Mouse (Mus musculus) left cerebral cortex, adult 2 months (tissue): Measurements from ENCODE around the gene Zdhhc14. TPM values are rescaled to one million over a fixed set of nuclear protein-coding genes. Genes with fewer than 3 reads are reported as not detected.
A peak's percentile ranks its signal among the peaks of the same experiment; 100 is the strongest.

Experiments
- DNase-seq, 2 experiments: peaks; one replicate each; pipeline ENCODE4 v3.0.0; 2021 to 2022; ENCODE audit warnings: low spot score in 2 of 2, mixed read lengths in 1 of 2; ENCODE audit errors: extremely low spot score in 1 of 2
- H3K27ac ChIP-seq: fragments of 200-600 bp; 2 replicates; pipeline ENCODE4 v1.8.1; 2022
- H3K4me3 ChIP-seq: fragments of 200-600 bp; 2 replicates; pipeline ENCODE4 v1.8.1; 2022
- CTCF ChIP-seq: fragments of 200-600 bp; IDR thresholded peaks from 2 replicates; pipeline ENCODE4 v1.8.1; 2022; ENCODE audit warnings: antibody characterized with exemption, mild to moderate bottlenecking, moderate library complexity
- intact Hi-C: fragments of 180-260 bp; cut with DNase I; formaldehyde crosslinking; loops from one replicate; pipeline ENCODE4 v1.15.1; 2025
- total RNA-seq, 2 experiments: library from RNA; stranded (reverse); gene quantifications; 2 replicates each; pipeline ENCODE4 v1.2.3; 2021

The Zdhhc14 gene
- total RNA-seq, 2 experiments from 2014 or later, result 44.9 to 46.8 TPM

- Histone ChIP-seq H3K27ac (no peak overlapping the region), H3K4me3 (no peak overlapping the region)
- TF ChIP-seq CTCF, result no peak
- DNase-seq, result no peak
- intact Hi-C loops, result loop anchor here (2.0 kb wide), 2 partner anchors 152 to 258 kb away; no protein-coding TSS in a partner anchor
Measured at GRCm38 (mm10) chr17:5490351-5490750, 2.0 kb upstream of the Zdhhc14 start.

DNA sequence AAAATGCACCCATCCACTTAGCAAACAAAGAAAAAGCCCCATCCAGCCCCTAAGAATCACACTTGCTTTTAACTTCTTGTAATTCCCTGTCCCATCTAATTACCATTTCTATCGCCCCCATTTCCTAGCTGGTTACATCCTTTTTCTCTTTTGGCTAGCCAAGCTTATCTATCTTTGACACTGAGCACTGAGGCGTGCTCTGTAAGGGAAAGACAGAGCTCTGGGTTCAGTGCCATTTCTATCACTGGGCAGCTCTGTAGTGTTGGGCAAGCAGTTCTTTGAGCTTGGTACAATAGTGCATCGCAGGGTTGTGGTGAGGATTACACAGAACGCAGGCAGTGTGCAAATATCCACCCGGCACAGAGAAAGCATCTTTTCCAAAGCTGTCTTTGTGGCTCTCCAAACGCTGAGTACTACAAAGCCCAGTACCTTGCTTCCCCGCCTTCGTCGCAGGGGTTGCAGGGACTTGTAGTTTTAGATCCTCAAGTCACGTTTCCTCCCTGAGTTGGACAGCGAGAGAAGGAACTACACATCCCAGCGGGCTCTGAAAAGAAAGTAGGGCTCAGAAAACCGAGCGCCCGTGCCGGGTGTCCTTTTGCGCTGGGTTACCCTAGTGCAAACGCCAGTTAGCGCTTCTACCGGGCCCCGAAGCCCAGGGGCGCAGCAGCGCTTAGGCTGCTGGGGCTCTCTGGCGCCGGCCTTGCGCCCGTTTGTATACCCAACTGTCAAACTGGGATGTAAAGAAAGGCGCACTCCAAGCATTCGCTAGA is 1.1 kb upstream of the Zdhhc14 start:
- peak; percentile 89 to 90 for DNase-seq
- H3K27ac ChIP-seq, result peak overlapping the region; percentile 96
- no peak; the same call in 1 of the 2 replicates for TF ChIP-seq CTCF
- intact Hi-C loops, result loop anchor here (2.0 kb wide), 2 partner anchors 152 to 258 kb away; no protein-coding TSS in a partner anchor
- peak overlapping the region; percentile 88 for H3K4me3 ChIP-seq

DNA sequence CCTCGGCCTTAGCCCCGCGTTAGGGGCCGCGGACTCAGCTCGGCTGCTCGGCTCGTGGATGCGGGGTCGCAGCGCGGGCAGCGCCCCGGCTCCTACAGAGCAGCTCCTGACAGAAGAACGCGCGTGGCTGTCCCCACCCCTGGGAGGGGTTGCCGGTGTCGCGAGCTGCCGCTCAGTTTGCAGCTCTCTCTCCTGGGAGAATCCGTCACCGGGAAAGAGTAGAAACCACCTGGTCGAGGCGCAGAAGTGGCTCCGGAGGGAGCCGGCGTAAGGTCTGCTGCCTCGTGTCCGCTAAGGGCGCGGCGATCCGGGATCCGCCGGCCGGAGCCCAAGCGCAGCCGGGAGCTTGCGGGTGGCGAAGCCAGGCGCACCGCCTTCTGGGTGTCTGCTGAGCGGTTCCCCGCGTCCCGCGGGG is 396 bp downstream of the Zdhhc14 start:
- Histone ChIP-seq H3K27ac (peak overlapping the region; percentile 96), H3K4me3 (peak overlapping the region; percentile 88)
- TF ChIP-seq CTCF, result no peak
- intact Hi-C loops, result loop anchor here (1.0 to 2.0 kb wide), 2 partner anchors 36 to 52 kb away; partner anchors contain the start of gene Tmem242
- DNase-seq, result no peak

- peak; percentile 38 to 43 for DNase-seq
- Histone ChIP-seq H3K4me3 (peak overlapping the region; percentile 88), H3K27ac (peak overlapping the region; percentile 96)
- no peak; the same call in none of the 2 replicates for TF ChIP-seq CTCF
- intact Hi-C loops, result loop anchor here (2.0 kb wide), 1 partner anchor 36 kb away; no protein-coding TSS in a partner anchor
Measured at GRCm38 (mm10) chr17:5493161-5493771, 909 bp downstream of the Zdhhc14 start.

DNA sequence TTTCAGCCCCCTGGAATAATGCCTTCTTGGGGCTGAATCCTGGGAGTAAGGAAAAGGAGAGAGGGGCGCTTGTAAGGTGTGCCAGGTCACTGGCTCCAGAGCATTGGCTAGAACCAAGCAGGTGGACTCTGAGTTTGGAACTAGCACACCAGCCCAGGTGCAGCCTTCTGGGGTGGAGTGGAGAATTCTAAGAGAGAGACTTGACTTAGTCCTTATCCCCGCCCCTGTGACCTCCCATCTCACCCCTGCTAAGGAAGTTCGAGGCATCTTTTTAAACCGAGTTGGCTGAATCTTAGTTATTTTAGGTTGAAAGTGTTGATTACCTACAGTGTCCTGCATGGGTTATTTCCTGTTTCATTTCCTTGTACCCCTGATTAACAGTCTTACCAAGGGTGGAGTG is 1.5 kb downstream of the Zdhhc14 start:
- DNase-seq, result no peak
- Histone ChIP-seq H3K4me3 (peak overlapping the region; percentile 88), H3K27ac (peak overlapping the region; percentile 50; the same call in 1 of the 2 replicates)
- no peak for TF ChIP-seq CTCF
- intact Hi-C loops, result loop anchor here (2.0 kb wide), 1 partner anchor 35 kb away; no protein-coding TSS in a partner anchor

DNA sequence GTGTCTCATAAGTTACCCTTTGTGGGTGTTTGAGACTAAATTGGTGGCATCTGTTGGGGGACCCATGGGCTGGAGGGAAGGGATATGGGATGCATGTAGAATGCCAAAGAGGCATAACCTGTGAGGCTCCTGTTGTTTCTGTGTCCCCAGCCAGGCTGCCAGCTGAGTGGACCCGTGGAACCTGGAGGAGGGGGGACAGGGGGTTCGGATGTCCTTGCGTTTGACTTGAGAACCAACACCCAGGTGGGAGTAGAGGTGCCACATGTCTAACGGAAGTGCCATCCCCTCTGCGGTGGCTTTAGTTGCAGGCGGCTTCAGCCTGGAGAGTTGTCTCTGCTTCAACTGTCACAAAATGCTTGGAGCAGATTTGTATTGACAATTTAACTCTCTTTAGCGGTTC is 2.5 kb downstream of the Zdhhc14 start:
- peak overlapping the region; percentile 19; the same call in 1 of the 2 replicates for H3K27ac ChIP-seq
- H3K4me3 ChIP-seq, result peak overlapping the region; percentile 88
- intact Hi-C loops, result no loop called here
- no peak for TF ChIP-seq CTCF
- DNase-seq, result no peak

DNA sequence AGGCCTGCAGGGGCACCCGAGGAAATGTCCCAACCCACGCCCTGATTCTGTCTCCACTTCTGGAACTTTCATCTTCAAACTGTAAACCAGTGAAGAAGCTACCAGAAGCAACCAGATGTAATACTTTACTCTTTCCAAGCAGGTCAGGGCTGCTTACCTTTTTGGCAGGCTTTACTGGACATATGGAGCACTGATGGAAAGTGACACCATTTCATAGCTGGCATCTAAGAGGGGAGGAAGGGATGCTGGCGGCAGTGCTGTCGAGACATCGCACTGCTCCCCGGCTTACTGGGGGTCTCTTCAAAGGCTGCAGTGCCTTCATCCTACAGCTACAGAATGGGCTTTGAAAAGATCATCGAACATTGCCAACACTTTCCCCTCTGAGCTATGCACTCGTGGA is 5.3 kb downstream of the Zdhhc14 start:
- DNase-seq, result no peak
- intact Hi-C loops, result no loop called here
- no peak overlapping the region for H3K27ac ChIP-seq
- peak overlapping the region; percentile 9; the same call in 1 of the 2 replicates for H3K4me3 ChIP-seq
- TF ChIP-seq CTCF, result no peak

- no peak for TF ChIP-seq CTCF
- Histone ChIP-seq H3K4me3 (no peak overlapping the region), H3K27ac (no peak overlapping the region)
- no peak for DNase-seq
- intact Hi-C loops, result no loop called here
Measured at GRCm38 (mm10) chr17:5498996-5499395, 6.6 kb downstream of the Zdhhc14 start.

DNA sequence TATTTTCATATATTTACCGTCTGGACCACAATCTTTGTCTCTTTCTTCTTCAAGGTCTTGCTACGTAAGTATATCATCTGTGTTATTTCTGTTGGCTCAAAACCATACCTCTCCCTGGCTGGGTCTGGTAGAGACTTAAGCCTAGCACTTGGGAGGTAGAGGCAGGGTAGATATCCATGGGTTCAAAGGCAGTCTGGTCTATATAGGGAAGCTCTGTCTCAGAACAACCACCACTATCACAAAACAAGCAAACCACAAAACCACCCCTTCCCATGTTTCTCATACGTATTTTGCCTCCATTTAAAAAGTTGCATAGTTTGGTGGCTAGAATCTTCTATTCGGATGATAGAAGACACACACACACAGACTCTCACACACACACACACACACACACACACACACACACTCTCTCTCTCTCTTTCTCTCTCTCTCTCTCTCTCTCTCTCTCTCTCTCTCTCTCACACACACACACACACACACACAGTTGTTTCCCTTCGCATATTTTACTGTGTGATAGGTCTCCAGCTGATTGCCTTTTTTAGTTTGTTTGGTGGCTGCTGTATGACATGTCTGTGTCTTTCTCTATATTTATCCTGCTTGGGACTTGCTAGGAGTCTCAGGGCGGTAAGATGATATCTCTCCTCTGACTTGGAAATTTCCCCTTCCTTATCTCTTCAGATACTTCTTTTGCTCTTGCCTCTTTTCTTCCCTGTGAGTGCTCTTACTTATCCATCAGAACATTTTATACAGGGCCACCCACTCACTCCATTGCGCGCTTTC is 11.8 kb downstream of the Zdhhc14 start:
- intact Hi-C loops, result no loop called here
- no peak overlapping the region for H3K27ac ChIP-seq
- no peak overlapping the region for H3K4me3 ChIP-seq
- DNase-seq, result no peak
- no peak for TF ChIP-seq CTCF

GRCm38 (mm10) chr17:5504969-5505368 is 12.6 kb downstream of the Zdhhc14 start:
- Histone ChIP-seq H3K4me3 (no peak overlapping the region), H3K27ac (no peak overlapping the region)
- intact Hi-C loops, result no loop called here
- no peak for TF ChIP-seq CTCF
- DNase-seq, result no peak

- Histone ChIP-seq H3K4me3 (no peak overlapping the region), H3K27ac (no peak overlapping the region)
- peak in 1 of 2 experiments; percentile 40 for DNase-seq
- intact Hi-C loops, result no loop called here
- TF ChIP-seq CTCF, result no peak
Measured at GRCm38 (mm10) chr17:5506553-5506952, 14.2 kb downstream of the Zdhhc14 start.
